Mouse (Mus musculus) liver, adult 2 months (tissue): ENCODE measurements around the gene Sfxn5.

Source experiments
- CTCF ChIP-seq: fragments of 200-500 bp; IDR thresholded peaks from 2 replicates; pipeline ENCODE4 v1.5.1; 2011; ENCODE audit warnings: low read depth, low read length, control low read depth
- POLR2A ChIP-seq: fragments of 200-500 bp; IDR thresholded peaks from 2 replicates; pipeline ENCODE4 v1.6.1; 2011; ENCODE audit warnings: low read length, control low read depth; ENCODE audit not compliant: insufficient read depth; ENCODE audit errors: extremely low read depth

DNA sequence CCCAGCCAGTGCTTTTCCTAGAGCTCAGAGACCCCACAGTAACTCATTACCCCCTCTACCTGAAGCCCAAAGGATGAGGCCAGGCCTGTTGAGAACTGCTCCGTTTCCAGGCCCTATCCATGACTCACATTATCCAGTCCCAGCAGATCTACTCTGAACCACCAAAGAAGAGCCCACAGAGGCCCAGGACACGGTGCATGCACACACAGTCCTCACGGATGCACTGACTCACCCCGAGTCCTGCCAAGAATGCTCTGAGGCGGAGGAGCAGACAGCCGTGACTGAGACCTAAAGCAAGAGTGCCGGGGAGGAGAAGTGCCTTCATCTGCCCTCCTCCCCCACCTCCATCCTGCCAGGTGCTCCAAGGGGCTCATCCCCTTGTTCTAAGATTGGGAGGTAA, 16.0 kb upstream of the Sfxn5 start:
- TF ChIP-seq CTCF (no peak), POLR2A (no peak)
